Mouse (Mus musculus): Measurements from ENCODE around the gene Vmn1r45. TPM values are rescaled to one million over a fixed set of nuclear protein-coding genes. Genes with fewer than 3 reads are reported as not detected.
"Not testable (repeated sequence)": the region's sequence is repeated elsewhere in the genome, so short reads cannot be mapped to it uniquely, and the experiment has no call there.

The Vmn1r45 gene
- not detected in 2 replicates for polyA plus RNA-seq (2012; rRNA removed)

GRCm38 (mm10) chr6:89940498-89940897 is at the start of gene Vmn1r45:
Gene Vmn1r45 (minus strand): TSS chr6:89940598.
- DNase-seq; H3K27ac ChIP-seq (ENCODE audit: control insufficient read depth, insufficient read depth, low read length); H3K36me3 ChIP-seq (ENCODE audit: control insufficient read depth, insufficient read depth, low read length); H3K27me3 ChIP-seq (ENCODE audit: control insufficient read depth, insufficient read depth, low read length); H3K4me1 ChIP-seq (replicated peaks; ENCODE audit: control insufficient read depth, insufficient read depth, low read length); H3K4me3 ChIP-seq (ENCODE audit: control insufficient read depth, insufficient read depth, low read length): not testable (repeated sequence)
- 99% methylated on average over 2 of the region's 2 CpGs for WGBS

GRCm38 (mm10) chr6:89985989-89986388 is 45.6 kb upstream of the Vmn1r45 start:
- no peak for TF ChIP-seq POLR2A (IDR thresholded peaks at IDR 0.05; ENCODE audit: control insufficient read depth, extremely low read depth, insufficient read depth, low read length, poor library complexity)
- Histone ChIP-seq H3K4me3 (ENCODE audit: control insufficient read depth, insufficient read depth, low read length) (no peak overlapping the region), H3K36me3 (ENCODE audit: control insufficient read depth, insufficient read depth, low read length) (no peaks in the 10 kb centered on the region), H3K4me1 (replicated peaks; ENCODE audit: control insufficient read depth, insufficient read depth, low read length) (no peaks in the 10 kb centered on the region), H3K27ac (ENCODE audit: control insufficient read depth, insufficient read depth, low read length) (no peak overlapping the region), H3K27me3 (ENCODE audit: control insufficient read depth, insufficient read depth, low read length) (no peaks in the 10 kb centered on the region)
- no peak for DNase-seq
- WGBS = 34% methylated on average over 1 of the region's 1 CpGs

GRCm38 (mm10) chr6:89969013-89969412 is 28.6 kb upstream of the Vmn1r45 start, which contains the start of gene Vmn1r46:
Gene Vmn1r46 (plus strand): TSS chr6:89969313.
- no peak for DNase-seq
- TF ChIP-seq CTCF (IDR thresholded peaks at IDR 0.05; ENCODE audit: borderline replicate concordance, control insufficient read depth, extremely low read depth, insufficient read depth, low read length, poor library complexity) (no peak), POLR2A (IDR thresholded peaks at IDR 0.05; ENCODE audit: control insufficient read depth, extremely low read depth, insufficient read depth, low read length, poor library complexity) (no peak)
- H3K4me1 ChIP-seq (replicated peaks; ENCODE audit: control insufficient read depth, insufficient read depth, low read length) = no peaks in the 10 kb centered on the region

GRCm38 (mm10) chr6:89966341-89966740 is 25.9 kb upstream of the Vmn1r45 start:
- Histone ChIP-seq H3K27ac (ENCODE audit: control insufficient read depth, insufficient read depth, low read length) (no peak overlapping the region), H3K4me3 (ENCODE audit: control insufficient read depth, insufficient read depth, low read length) (no peak overlapping the region), H3K36me3 (ENCODE audit: control insufficient read depth, insufficient read depth, low read length) (no peaks in the 10 kb centered on the region), H3K4me1 (replicated peaks; ENCODE audit: control insufficient read depth, insufficient read depth, low read length) (no peaks in the 10 kb centered on the region), H3K27me3 (ENCODE audit: control insufficient read depth, insufficient read depth, low read length) (no peaks in the 10 kb centered on the region)
- TF ChIP-seq CTCF (IDR thresholded peaks at IDR 0.05; ENCODE audit: borderline replicate concordance, control insufficient read depth, extremely low read depth, insufficient read depth, low read length, poor library complexity) = no peak
- TF ChIP-seq POLR2A (IDR thresholded peaks at IDR 0.05; ENCODE audit: control insufficient read depth, extremely low read depth, insufficient read depth, low read length, poor library complexity) = no peak
- no peak for DNase-seq

More at GRCm38 (mm10) chr6:89969013-89969412, 28.6 kb upstream of the Vmn1r45 start, which contains the start of gene Vmn1r46:
- 62% methylated on average over 2 of the region's 2 CpGs for WGBS
- no peaks in the 10 kb centered on the region for H3K36me3 ChIP-seq (ENCODE audit: control insufficient read depth, insufficient read depth, low read length)
- H3K27ac ChIP-seq (ENCODE audit: control insufficient read depth, insufficient read depth, low read length) = no peak within 1 kb of the TSS
- H3K4me3 ChIP-seq (ENCODE audit: control insufficient read depth, insufficient read depth, low read length) = no peak within 1 kb of the TSS
- H3K27me3 ChIP-seq (ENCODE audit: control insufficient read depth, insufficient read depth, low read length) = no peaks in the 10 kb centered on the region

- no peaks in the 10 kb centered on the region for H3K27me3 ChIP-seq (ENCODE audit: control insufficient read depth, insufficient read depth, low read length)
Observed at GRCm38 (mm10) chr6:89953556-89953955, 13.2 kb upstream of the Vmn1r45 start.

GRCm38 (mm10) chr6:89940926-89941325 is 528 bp upstream of the Vmn1r45 start:
- H3K27me3 ChIP-seq (ENCODE audit: control insufficient read depth, insufficient read depth, low read length) = no peaks in the 10 kb centered on the region
- H3K4me3 ChIP-seq (ENCODE audit: control insufficient read depth, insufficient read depth, low read length) = no peak overlapping the region
- H3K27ac ChIP-seq (ENCODE audit: control insufficient read depth, insufficient read depth, low read length) = no peak overlapping the region
- no peaks in the 10 kb centered on the region for H3K4me1 ChIP-seq (replicated peaks; ENCODE audit: control insufficient read depth, insufficient read depth, low read length)
- DNase-seq = no peak
- 89% methylated on average over 2 of the region's 2 CpGs for WGBS
- no peaks in the 10 kb centered on the region for H3K36me3 ChIP-seq (ENCODE audit: control insufficient read depth, insufficient read depth, low read length)
- TF ChIP-seq CTCF (IDR thresholded peaks at IDR 0.05; ENCODE audit: borderline replicate concordance, control insufficient read depth, extremely low read depth, insufficient read depth, low read length, poor library complexity) = no peak
- no peak for TF ChIP-seq POLR2A (IDR thresholded peaks at IDR 0.05; ENCODE audit: control insufficient read depth, extremely low read depth, insufficient read depth, low read length, poor library complexity)

More at GRCm38 (mm10) chr6:89953556-89953955, 13.2 kb upstream of the Vmn1r45 start:
- DNase-seq = no peak
- Histone ChIP-seq H3K4me3 (ENCODE audit: control insufficient read depth, insufficient read depth, low read length) (no peak overlapping the region), H3K27ac (ENCODE audit: control insufficient read depth, insufficient read depth, low read length) (no peak overlapping the region), H3K4me1 (replicated peaks; ENCODE audit: control insufficient read depth, insufficient read depth, low read length) (no peaks in the 10 kb centered on the region), H3K36me3 (ENCODE audit: control insufficient read depth, insufficient read depth, low read length) (no peaks in the 10 kb centered on the region)
- TF ChIP-seq CTCF (IDR thresholded peaks at IDR 0.05; ENCODE audit: borderline replicate concordance, control insufficient read depth, extremely low read depth, insufficient read depth, low read length, poor library complexity) (no peak), POLR2A (IDR thresholded peaks at IDR 0.05; ENCODE audit: control insufficient read depth, extremely low read depth, insufficient read depth, low read length, poor library complexity) (no peak)
- WGBS = 64% methylated on average over 2 of the region's 2 CpGs

GRCm38 (mm10) chr6:89883812-89884211 is 56.6 kb downstream of the Vmn1r45 start:
- 60% methylated on average over 2 of the region's 2 CpGs for WGBS
- H3K4me3 ChIP-seq (ENCODE audit: control insufficient read depth, insufficient read depth, low read length) = no peak overlapping the region
- no peak overlapping the region for H3K27ac ChIP-seq (ENCODE audit: control insufficient read depth, insufficient read depth, low read length)
- H3K36me3 ChIP-seq (ENCODE audit: control insufficient read depth, insufficient read depth, low read length) = no peaks in the 10 kb centered on the region
- H3K27me3 ChIP-seq (ENCODE audit: control insufficient read depth, insufficient read depth, low read length) = no peaks in the 10 kb centered on the region
- no peak for DNase-seq
- no peaks in the 10 kb centered on the region for H3K4me1 ChIP-seq (replicated peaks; ENCODE audit: control insufficient read depth, insufficient read depth, low read length)
- TF ChIP-seq CTCF (IDR thresholded peaks at IDR 0.05; ENCODE audit: borderline replicate concordance, control insufficient read depth, extremely low read depth, insufficient read depth, low read length, poor library complexity) (no peak), POLR2A (IDR thresholded peaks at IDR 0.05; ENCODE audit: control insufficient read depth, extremely low read depth, insufficient read depth, low read length, poor library complexity) (no peak)
